ENCODE assay signal across 14 mouse cellular contexts in genomic region chr5:132290606-132291535, GRCm38 (mm10).
DNase-seq lines count a peak whose midpoint lies in the region; ATAC-seq and TF ChIP-seq lines count a peak whose summit lies in the region.
"Had no signal": no experiment of that assay in that cellular context is flagged by ENCODE, and none has a peak within 500 bp of the region (broad histone marks: within the 10 kb centered on the region; RNA-seq: fewer than 3 reads in every experiment).

No protein-coding gene starts in this region.

- TF ChIP-seq CTCF in lung, embryonic 14.5 days (IDR thresholded peaks at IDR 0.05; ENCODE audit: low read depth), result no peak
- TF ChIP-seq CTCF in lung, postnatal 0 days (IDR thresholded peaks at IDR 0.05), result no peak

- ATAC-seq in lung, embryonic 14.5 days (ENCODE audit: insufficient read depth), result no peak
- ATAC-seq in lung, postnatal 0 days, result no peak
- ATAC-seq in midbrain, embryonic 11.5 days (ENCODE audit: low FRiP score), result peak; percentile 58; the same call in 1 of the 2 replicates
- ATAC-seq in neural tube, embryonic 15.5 days (ENCODE audit: low FRiP score), result no peak
- no peak for ATAC-seq in intestine, embryonic 16.5 days

- no peaks in the 10 kb centered on the region for H3K9me3 ChIP-seq in lung, embryonic 14.5 days (ENCODE audit: low read depth, low read length)
- H3K9me3 ChIP-seq in lung, postnatal 0 days (ENCODE audit: low read length), result no peaks in the 10 kb centered on the region
- H3K9me3 ChIP-seq in midbrain, embryonic 11.5 days (ENCODE audit: control insufficient read depth, low read length), result no peaks in the 10 kb centered on the region
- H3K9me3 ChIP-seq in neural tube, embryonic 15.5 days (replicated peaks), result no peaks in the 10 kb centered on the region
- H3K9me3 ChIP-seq in intestine, embryonic 16.5 days (ENCODE audit: control insufficient read depth, low read length), result no peaks in the 10 kb centered on the region
- H3K9me3 ChIP-seq: embryonic facial prominence, embryonic 15.5 days; heart, embryonic 13.5 days; limb, embryonic 15.5 days; lung, embryonic 15.5 days had no signal

- DNase-seq in lung, embryonic 14.5 days, result peak; percentile 9
- no peak for DNase-seq in lung, postnatal 0 days (ENCODE audit: low spot score)
- DNase-seq in gonadal fat pad, adult 2 months (ENCODE audit: low read depth), result peak; percentile 38
- no peak for DNase-seq in midbrain, embryonic 11.5 days (ENCODE audit: low spot score, missing footprints)
- DNase-seq in B cell, adult 2 months, result no peak
- DNase-seq in heart, postnatal 4 days, result no peak
- DNase-seq: cerebellum, adult 9-10 months; kidney, postnatal 14 days had no signal

- no peak overlapping the region for H3K27ac ChIP-seq in lung, embryonic 14.5 days (ENCODE audit: low read depth)
- H3K27ac ChIP-seq in lung, postnatal 0 days (ENCODE audit: low read length), result no peak overlapping the region
- H3K27ac ChIP-seq in midbrain, embryonic 11.5 days (ENCODE audit: low read depth, low read length), result 0 out of 2 replicates have a peak overlapping the region, but pooled peaks have one; percentile 7
- no peak overlapping the region for H3K27ac ChIP-seq in neural tube, embryonic 15.5 days (replicated peaks)
- H3K27ac ChIP-seq in intestine, embryonic 16.5 days (ENCODE audit: low read length), result no peak overlapping the region
- H3K27ac ChIP-seq: embryonic facial prominence, embryonic 15.5 days; heart, embryonic 13.5 days; limb, embryonic 15.5 days; lung, embryonic 15.5 days had no signal

- no peak overlapping the region for H3K9ac ChIP-seq in lung, embryonic 14.5 days
- H3K9ac ChIP-seq in lung, postnatal 0 days (replicated peaks; ENCODE audit: low read depth), result no peak overlapping the region
- H3K9ac ChIP-seq in midbrain, embryonic 11.5 days (ENCODE audit: low read length), result 0 out of 2 replicates have a peak overlapping the region, but pooled peaks have one; percentile 4
- no peak overlapping the region for H3K9ac ChIP-seq in neural tube, embryonic 15.5 days (replicated peaks)
- no peak overlapping the region for H3K9ac ChIP-seq in intestine, embryonic 16.5 days (ENCODE audit: low read depth, low read length)
- H3K9ac ChIP-seq: embryonic facial prominence, embryonic 15.5 days; heart, embryonic 13.5 days; limb, embryonic 15.5 days; lung, embryonic 15.5 days had no signal

- no peaks in the 10 kb centered on the region for H3K4me1 ChIP-seq in lung, embryonic 14.5 days (ENCODE audit: insufficient read depth)
- no peaks in the 10 kb centered on the region for H3K4me1 ChIP-seq in lung, postnatal 0 days (ENCODE audit: insufficient read depth, low read depth, low read length)
- H3K4me1 ChIP-seq in midbrain, embryonic 11.5 days (ENCODE audit: control insufficient read depth, insufficient read depth, low read length), result peaks cover 33% of the 10 kb centered on the region
- peaks cover 39% of the 10 kb centered on the region for H3K4me1 ChIP-seq in neural tube, embryonic 15.5 days
- H3K4me1 ChIP-seq in intestine, embryonic 16.5 days (ENCODE audit: control insufficient read depth, insufficient read depth, low read length), result peaks cover 4% of the 10 kb centered on the region; the same call in 1 of the 2 replicates
- H3K4me1 ChIP-seq: lung, embryonic 15.5 days had no signal

- H3K4me2 ChIP-seq in lung, embryonic 14.5 days, result no peak overlapping the region
- H3K4me2 ChIP-seq in lung, postnatal 0 days (replicated peaks; ENCODE audit: low read depth, low read length), result no peak overlapping the region
- H3K4me2 ChIP-seq in midbrain, embryonic 11.5 days, result peak overlapping the region; percentile 26; the same call in 1 of the 2 replicates
- H3K4me2 ChIP-seq in neural tube, embryonic 15.5 days, result 0 out of 2 replicates have a peak overlapping the region, but pooled peaks have one; percentile 1
- no peak overlapping the region for H3K4me2 ChIP-seq in intestine, embryonic 16.5 days (ENCODE audit: low read depth, low read length)
- H3K4me2 ChIP-seq: embryonic facial prominence, embryonic 15.5 days; heart, embryonic 13.5 days; limb, embryonic 15.5 days; lung, embryonic 15.5 days had no signal

- H3K27me3 ChIP-seq in lung, embryonic 14.5 days (ENCODE audit: insufficient read depth, low read length), result no peaks in the 10 kb centered on the region
- no peaks in the 10 kb centered on the region for H3K27me3 ChIP-seq in lung, postnatal 0 days (replicated peaks; ENCODE audit: insufficient read depth, low read length)
- H3K27me3 ChIP-seq in midbrain, embryonic 11.5 days (ENCODE audit: control insufficient read depth, insufficient read depth, low read length), result no peaks in the 10 kb centered on the region
- H3K27me3 ChIP-seq in neural tube, embryonic 15.5 days (replicated peaks), result no peaks in the 10 kb centered on the region
- H3K27me3 ChIP-seq in intestine, embryonic 16.5 days (replicated peaks; ENCODE audit: control insufficient read depth, insufficient read depth, low read length), result no peaks in the 10 kb centered on the region
- H3K27me3 ChIP-seq: embryonic facial prominence, embryonic 15.5 days; heart, embryonic 13.5 days; limb, embryonic 15.5 days; lung, embryonic 15.5 days had no signal

- H3K36me3 ChIP-seq in lung, embryonic 14.5 days (ENCODE audit: insufficient read depth), result no peaks in the 10 kb centered on the region
- no peaks in the 10 kb centered on the region for H3K36me3 ChIP-seq in lung, postnatal 0 days (ENCODE audit: insufficient read depth, low read length)
- no peaks in the 10 kb centered on the region for H3K36me3 ChIP-seq in midbrain, embryonic 11.5 days (ENCODE audit: control insufficient read depth, insufficient read depth, low read length)
- H3K36me3 ChIP-seq in neural tube, embryonic 15.5 days, result no peaks in the 10 kb centered on the region
- no peaks in the 10 kb centered on the region for H3K36me3 ChIP-seq in intestine, embryonic 16.5 days (ENCODE audit: control insufficient read depth, insufficient read depth, low read length)
- H3K36me3 ChIP-seq: embryonic facial prominence, embryonic 15.5 days; heart, embryonic 13.5 days; limb, embryonic 15.5 days; lung, embryonic 15.5 days had no signal

- TF ChIP-seq EP300 in lung, postnatal 0 days (IDR thresholded peaks at IDR 0.05), result no peak

- no peak overlapping the region for H3K4me3 ChIP-seq in lung, embryonic 14.5 days (ENCODE audit: low read depth, low read length)
- no peak overlapping the region for H3K4me3 ChIP-seq in lung, postnatal 0 days (ENCODE audit: low read depth, low read length)
- H3K4me3 ChIP-seq in midbrain, embryonic 11.5 days (ENCODE audit: low read depth, low read length), result no peak overlapping the region
- H3K4me3 ChIP-seq in neural tube, embryonic 15.5 days (replicated peaks), result no peak overlapping the region
- H3K4me3 ChIP-seq in intestine, embryonic 16.5 days (ENCODE audit: low read length), result no peak overlapping the region
- H3K4me3 ChIP-seq: embryonic facial prominence, embryonic 15.5 days; heart, embryonic 13.5 days; limb, embryonic 15.5 days; lung, embryonic 15.5 days had no signal

- 34% methylated on average over 13 of the region's 13 CpGs for WGBS in lung, embryonic 14.5 days
- 53% methylated on average over 13 of the region's 13 CpGs for WGBS in lung, postnatal 0 days
- 44% methylated on average over 13 of the region's 13 CpGs for WGBS in midbrain, embryonic 11.5 days
- WGBS in neural tube, embryonic 15.5 days, result 11% methylated on average over 13 of the region's 13 CpGs
- 48% methylated on average over 13 of the region's 13 CpGs for WGBS in intestine, embryonic 16.5 days

Comparison
In these comparisons a context has a peak if more than half of its experiments do, and no peak if none do; other contexts are left out.
1. DNase-seq: peak in lung, embryonic 14.5 days (single experiment) and gonadal fat pad, adult 2 months (single experiment); none in lung, postnatal 0 days (single experiment), midbrain, embryonic 11.5 days (single experiment), B cell, adult 2 months (0 of 2) and heart, postnatal 4 days (single experiment).
2. H3K4me2 ChIP-seq: peak in midbrain, embryonic 11.5 days (single experiment) and neural tube, embryonic 15.5 days (single experiment); none in lung, embryonic 14.5 days (single experiment), lung, postnatal 0 days (single experiment) and intestine, embryonic 16.5 days (single experiment).